Comparison of ENCODE assay signal across 9 mouse cellular contexts in the genomic region with DNA sequence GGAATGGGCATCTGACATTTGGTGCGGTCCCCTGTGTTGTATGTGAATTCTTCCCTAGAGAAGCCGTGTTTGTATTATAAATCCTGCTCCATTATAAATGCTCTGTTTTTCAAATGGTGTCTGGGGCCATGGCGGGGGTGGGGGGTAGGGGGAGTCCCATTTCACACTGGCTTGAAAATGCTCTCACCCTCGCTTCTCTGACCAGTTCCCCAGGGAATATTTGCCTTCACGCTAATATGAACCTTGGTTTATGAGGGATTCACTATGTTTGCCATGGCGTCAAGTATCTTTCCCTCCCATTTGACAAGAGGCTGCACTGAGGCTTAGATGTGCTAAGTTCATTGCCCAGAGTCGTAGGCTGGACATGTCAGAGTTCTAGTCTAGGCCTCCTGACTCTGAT. TPM values are rescaled to one million over a fixed set of nuclear protein-coding genes. Genes with fewer than 3 reads are reported as not detected.
DNase-seq lines count a peak whose midpoint lies in the region; ATAC-seq lines count a peak whose summit lies in the region.
"Had no signal": no experiment of that assay in that cellular context is flagged by ENCODE, and none has a peak within 500 bp of the region (broad histone marks: within the 10 kb centered on the region; RNA-seq: fewer than 3 reads in every experiment).

No protein-coding gene starts in this region.

- no peak for DNase-seq in heart, postnatal 10 days
- no peak for DNase-seq in midbrain, embryonic 11.5 days (ENCODE audit: low spot score, missing footprints)
- no peak for DNase-seq in spleen, postnatal 14 days (ENCODE audit: low spot score in 2 of 2)
- no peak for DNase-seq in thymus, postnatal 4 days

- peak overlapping the region; percentile 85; the same call in 1 of the 2 replicates for H3K9ac ChIP-seq in heart, embryonic 12.5 days
- H3K9ac ChIP-seq in midbrain, embryonic 12.5 days (replicated peaks): peak overlapping the region; percentile 69; the same call in 1 of the 2 replicates
- H3K9ac ChIP-seq in midbrain, embryonic 11.5 days (ENCODE audit: low read length): no peak overlapping the region
- no peak overlapping the region for H3K9ac ChIP-seq in limb, embryonic 13.5 days
- no peak overlapping the region for H3K9ac ChIP-seq in stomach, embryonic 15.5 days
- H3K9ac ChIP-seq: lung, embryonic 15.5 days had no signal

- no peak overlapping the region for H3K27ac ChIP-seq in heart, embryonic 12.5 days (ENCODE audit: poor library complexity, severe bottlenecking)
- no peak overlapping the region for H3K27ac ChIP-seq in midbrain, embryonic 12.5 days (replicated peaks)
- H3K27ac ChIP-seq in midbrain, embryonic 11.5 days (ENCODE audit: low read depth, low read length): no peak overlapping the region
- no peak overlapping the region for H3K27ac ChIP-seq in limb, embryonic 13.5 days
- H3K27ac ChIP-seq in stomach, embryonic 15.5 days: no peak overlapping the region
- H3K27ac ChIP-seq: lung, embryonic 15.5 days had no signal

- WGBS in heart, embryonic 12.5 days: 81% methylated on average over 7 of the region's 7 CpGs
- 75% methylated on average over 7 of the region's 7 CpGs for WGBS in midbrain, embryonic 12.5 days
- 74% methylated on average over 7 of the region's 7 CpGs for WGBS in midbrain, embryonic 11.5 days
- WGBS in limb, embryonic 13.5 days: 65% methylated on average over 7 of the region's 7 CpGs
- WGBS in stomach, embryonic 15.5 days: 67% methylated on average over 7 of the region's 7 CpGs

- H3K9me3 ChIP-seq in heart, embryonic 12.5 days (replicated peaks): no peaks in the 10 kb centered on the region
- H3K9me3 ChIP-seq in midbrain, embryonic 12.5 days: no peaks in the 10 kb centered on the region
- H3K9me3 ChIP-seq in midbrain, embryonic 11.5 days (ENCODE audit: control insufficient read depth, low read length): no peaks in the 10 kb centered on the region
- no peaks in the 10 kb centered on the region for H3K9me3 ChIP-seq in limb, embryonic 13.5 days
- no peaks in the 10 kb centered on the region for H3K9me3 ChIP-seq in stomach, embryonic 15.5 days
- H3K9me3 ChIP-seq: lung, embryonic 15.5 days had no signal

- H3K36me3 ChIP-seq in heart, embryonic 12.5 days: no peaks in the 10 kb centered on the region
- H3K36me3 ChIP-seq in midbrain, embryonic 12.5 days: no peaks in the 10 kb centered on the region
- H3K36me3 ChIP-seq in midbrain, embryonic 11.5 days (ENCODE audit: control insufficient read depth, insufficient read depth, low read length): no peaks in the 10 kb centered on the region
- H3K36me3 ChIP-seq in limb, embryonic 13.5 days: no peaks in the 10 kb centered on the region
- H3K36me3 ChIP-seq in stomach, embryonic 15.5 days: no peaks in the 10 kb centered on the region
- H3K36me3 ChIP-seq: lung, embryonic 15.5 days had no signal

- H3K4me3 ChIP-seq in heart, embryonic 12.5 days: peak overlapping the region; percentile 81; the same call in 1 of the 2 replicates
- H3K4me3 ChIP-seq in midbrain, embryonic 12.5 days: no peak overlapping the region; the same call in 1 of the 2 replicates
- H3K4me3 ChIP-seq in midbrain, embryonic 11.5 days (ENCODE audit: low read depth, low read length): no peak overlapping the region
- H3K4me3 ChIP-seq in limb, embryonic 13.5 days: no peak overlapping the region; the same call in 1 of the 2 replicates
- no peak overlapping the region for H3K4me3 ChIP-seq in stomach, embryonic 15.5 days (replicated peaks)

- intact Hi-C loops in heart, postnatal 10 days (cut with DNase I): no loop called here

- 0 out of 2 replicates have a peak, but pooled peaks cover 10% of the 10 kb centered on the region for H3K27me3 ChIP-seq in heart, embryonic 12.5 days (replicated peaks)
- H3K27me3 ChIP-seq in midbrain, embryonic 12.5 days: peaks cover 53% of the 10 kb centered on the region
- peaks cover 20% of the 10 kb centered on the region for H3K27me3 ChIP-seq in midbrain, embryonic 11.5 days (ENCODE audit: control insufficient read depth, insufficient read depth, low read length)
- H3K27me3 ChIP-seq in limb, embryonic 13.5 days: peaks cover 29% of the 10 kb centered on the region
- no peaks in the 10 kb centered on the region for H3K27me3 ChIP-seq in stomach, embryonic 15.5 days (replicated peaks)
- H3K27me3 ChIP-seq: lung, embryonic 15.5 days had no signal

- peak overlapping the region; percentile 93 for H3K4me2 ChIP-seq in heart, embryonic 12.5 days
- H3K4me2 ChIP-seq in midbrain, embryonic 12.5 days (replicated peaks): peak overlapping the region; percentile 90
- no peak overlapping the region for H3K4me2 ChIP-seq in midbrain, embryonic 11.5 days
- peak overlapping the region; percentile 91 for H3K4me2 ChIP-seq in limb, embryonic 13.5 days (replicated peaks)
- peak overlapping the region; percentile 89 for H3K4me2 ChIP-seq in stomach, embryonic 15.5 days

- ATAC-seq in heart, embryonic 12.5 days (ENCODE audit: insufficient number of reproducible peaks, low FRiP score): no peak
- ATAC-seq in midbrain, embryonic 12.5 days (ENCODE audit: low FRiP score, low read depth): no peak
- no peak for ATAC-seq in midbrain, embryonic 11.5 days (ENCODE audit: low FRiP score)
- no peak for ATAC-seq in limb, embryonic 13.5 days (ENCODE audit: low FRiP score, low read depth)
- no peak for ATAC-seq in stomach, embryonic 15.5 days (ENCODE audit: insufficient read depth, low FRiP score, low read depth)

- H3K4me1 ChIP-seq in heart, embryonic 12.5 days (replicated peaks): peaks cover 50% of the 10 kb centered on the region
- H3K4me1 ChIP-seq in midbrain, embryonic 12.5 days: peaks cover 14% of the 10 kb centered on the region
- H3K4me1 ChIP-seq in midbrain, embryonic 11.5 days (ENCODE audit: control insufficient read depth, insufficient read depth, low read length): peaks cover 5% of the 10 kb centered on the region
- peaks cover 44% of the 10 kb centered on the region for H3K4me1 ChIP-seq in limb, embryonic 13.5 days
- H3K4me1 ChIP-seq in stomach, embryonic 15.5 days: peaks cover 28% of the 10 kb centered on the region

RNA-seq across cellular contexts. Expression of gene Gsn, which starts 0.7 kb away (rescaled TPM):
- 186 and 190 TPM in 2 replicates for polyA plus RNA-seq in heart, embryonic 12.5 days (2016; fragmentation: Nextera tagmentation; extraction: Ambion mirVana)
- 100 to 1,000 TPM; 213 to 249 TPM for total RNA-seq in heart, postnatal 10 days (2021)
- polyA plus RNA-seq in midbrain, embryonic 12.5 days (2016; fragmentation: Nextera tagmentation; extraction: Ambion mirVana): 36.7 and 48.9 TPM in 2 replicates
- 27.9 and 29.9 TPM in 2 replicates for polyA plus RNA-seq in midbrain, embryonic 11.5 days (2014; fragmentation: Nextera tagmentation; extraction: Ambion mirVana)
- 113 and 118 TPM in 2 replicates for polyA plus RNA-seq in limb, embryonic 13.5 days (2015; fragmentation: Nextera tagmentation; extraction: Ambion mirVana)
- polyA plus RNA-seq in stomach, embryonic 15.5 days (2015; fragmentation: Nextera tagmentation; extraction: Ambion mirVana): 233 and 253 TPM in 2 replicates

RNA-seq across cellular contexts. Expression of gene Rab14, which starts 54.5 kb away (rescaled TPM):
- 255 and 280 TPM in 2 replicates for polyA plus RNA-seq in heart, embryonic 12.5 days (2016; fragmentation: Nextera tagmentation; extraction: Ambion mirVana)
- total RNA-seq in heart, postnatal 10 days (2021): 100 to 1,000 TPM; 154 to 160 TPM
- polyA plus RNA-seq in midbrain, embryonic 12.5 days (2016; fragmentation: Nextera tagmentation; extraction: Ambion mirVana): 357 and 365 TPM in 2 replicates
- 283 and 293 TPM in 2 replicates for polyA plus RNA-seq in midbrain, embryonic 11.5 days (2014; fragmentation: Nextera tagmentation; extraction: Ambion mirVana)
- 353 and 356 TPM in 2 replicates for polyA plus RNA-seq in limb, embryonic 13.5 days (2015; fragmentation: Nextera tagmentation; extraction: Ambion mirVana)
- 283 and 304 TPM in 2 replicates for polyA plus RNA-seq in stomach, embryonic 15.5 days (2015; fragmentation: Nextera tagmentation; extraction: Ambion mirVana)

Comparison
In these comparisons a context has a peak if more than half of its experiments do, and no peak if none do; other contexts are left out.
1. H3K9ac ChIP-seq: peak in heart, embryonic 12.5 days (single experiment) and midbrain, embryonic 12.5 days (single experiment); none in midbrain, embryonic 11.5 days (single experiment), limb, embryonic 13.5 days (single experiment) and stomach, embryonic 15.5 days (single experiment).